Mouse (Mus musculus) C2C12 (cell line): ENCODE measurements at regions not wholly inside any gene's neighbourhood (a gene's known extent, or its start where the extent isn't known, plus 50 kb on each side); places are given as distances from the start of the nearest gene placed in this dataset.

Source experiments
- CEBPB ChIP-seq: IDR thresholded peaks from one replicate; pipeline ENCODE4 v1.6.1; 2011; ENCODE audit warnings: low read depth, mild to moderate bottlenecking, control low read depth, moderate library complexity
- CTCF ChIP-seq: IDR thresholded peaks from one replicate; pipeline ENCODE4 v1.5.1; 2011; ENCODE audit not compliant: control insufficient read depth, insufficient read depth, insufficient read length
- FOSL1 ChIP-seq: IDR thresholded peaks from one replicate; pipeline ENCODE4 v1.8.0; 2011; ENCODE audit warnings: mild to moderate bottlenecking, low read length; ENCODE audit not compliant: poor library complexity, insufficient read depth, severe bottlenecking
- MAX ChIP-seq: IDR thresholded peaks from one replicate; pipeline ENCODE4 v1.6.1; 2011; ENCODE audit warnings: mild to moderate bottlenecking, control low read depth
- MYOD1 ChIP-seq: IDR thresholded peaks from one replicate; pipeline ENCODE4 v1.6.1; 2011; ENCODE audit warnings: low read depth; ENCODE audit not compliant: control insufficient read depth, insufficient read length
- MYOG ChIP-seq: IDR thresholded peaks from one replicate; pipeline ENCODE4 v1.6.1; 2011; ENCODE audit not compliant: control insufficient read depth, insufficient read length; ENCODE audit errors: extremely low read depth
- USF1 ChIP-seq: IDR thresholded peaks from one replicate; pipeline ENCODE4 v1.6.1; 2011; ENCODE audit warnings: low read depth, mild to moderate bottlenecking, control low read depth, moderate library complexity

DNA sequence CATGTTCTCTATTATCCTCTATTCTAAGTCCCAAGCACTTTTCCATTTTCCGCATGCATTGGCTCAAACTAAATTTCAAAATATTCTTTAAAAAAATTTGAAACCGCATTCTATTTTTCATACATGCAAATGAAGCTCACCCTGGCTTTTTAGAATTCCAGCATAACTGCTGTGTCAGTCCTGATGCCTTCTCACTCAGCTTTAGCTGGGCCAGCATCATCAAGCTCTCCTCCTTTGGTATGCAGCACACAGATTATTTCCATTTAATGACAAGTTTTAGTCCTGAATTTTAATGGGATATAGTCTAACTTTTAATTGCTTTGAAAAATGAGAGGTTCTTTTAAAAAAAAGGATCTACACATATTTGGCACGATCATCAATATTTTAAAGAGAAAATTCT lies 174.9 kb upstream of the Aco1 start:
- TF ChIP-seq CTCF (no peak), USF1 (no peak), MYOD1 (no peak), CEBPB (no peak), MYOG (no peak), MAX (no peak), FOSL1 (no peak)
